Mouse (Mus musculus) spleen, adult 2 months (tissue): ENCODE measurements around the gene Olfr1371. TPM values are rescaled to one million over a fixed set of nuclear protein-coding genes. Genes with fewer than 3 reads are reported as not detected.
"Not testable (repeated sequence)": the region's sequence is repeated elsewhere in the genome, so short reads cannot be mapped to it uniquely, and the experiment has no call there.

Source experiments
- DNase-seq, 2 experiments: peaks; one replicate each; pipeline versions ENCODE4 v3.0.0 to v3.0.0-alpha.2; 2012 to 2021; ENCODE audit warnings: low spot score in 2 of 2, low read depth in 1 of 2
- H3K27ac ChIP-seq: fragments of 200-500 bp; 2 replicates; pipeline ENCODE4 v1.5.1; 2012; ENCODE audit warnings: low read length, inconsistent platforms; ENCODE audit not compliant: insufficient read depth
- H3K27me3 ChIP-seq: fragments of 200-500 bp; 2 replicates; pipeline ENCODE4 v1.6.1; 2012; ENCODE audit warnings: mild to moderate bottlenecking, moderate library complexity, low read length, inconsistent platforms; ENCODE audit not compliant: control insufficient read depth, insufficient read depth
- H3K36me3 ChIP-seq: fragments of 200-500 bp; 2 replicates; pipeline ENCODE4 v1.6.1; 2012; ENCODE audit warnings: mild to moderate bottlenecking, low read length, inconsistent platforms; ENCODE audit not compliant: control insufficient read depth, insufficient read depth
- H3K4me1 ChIP-seq: fragments of 200-500 bp; 2 replicates; pipeline ENCODE4 v1.6.1; 2011; ENCODE audit warnings: inconsistent platforms; ENCODE audit not compliant: control insufficient read depth, insufficient read depth, insufficient read length
- H3K4me3 ChIP-seq: fragments of 200-500 bp; 2 replicates; pipeline ENCODE4 v1.5.1; 2011; ENCODE audit warnings: mild to moderate bottlenecking, inconsistent platforms; ENCODE audit not compliant: insufficient read depth, insufficient read length; ENCODE audit errors: extremely low read depth
- CTCF ChIP-seq: fragments of 200-500 bp; IDR thresholded peaks from 2 replicates; pipeline ENCODE4 v1.5.1; 2011; ENCODE audit warnings: mild to moderate bottlenecking, inconsistent platforms; ENCODE audit not compliant: insufficient read depth, insufficient read length, insufficient replicate concordance; ENCODE audit errors: extremely low read depth
- POLR2A ChIP-seq: fragments of 200-500 bp; IDR thresholded peaks from 2 replicates; pipeline ENCODE4 v1.6.1; 2011; ENCODE audit warnings: low read depth, low read length, inconsistent platforms
- WGBS: fragments of 180-500 bp; shearing (Covaris S2); methylation state at CpG from one replicate; pipeline ENCODE4 v1.1.7; 2018; 5-methylcytosine and 5-hydroxymethylcytosine counted together
- polyA plus RNA-seq: library from polyadenylated mRNA; depleted of rRNA; stranded (reverse); fragments of >200 nt; gene quantifications from 2 replicates; pipeline ENCODE4 v1.2.3, GENCODE M21; 2012; rRNA removed

The Olfr1371 gene
- polyA plus RNA-seq, 1 experiment = not detected

GRCm38 (mm10) chr11:52168461-52168860 lies 45.3 kb downstream of the Olfr1371 start:
- peaks cover 7% of the 10 kb centered on the region for H3K27me3 ChIP-seq
- H3K27ac ChIP-seq = no peak overlapping the region
- WGBS = 16% methylated on average over 12 of the region's 12 CpGs
- no peak for DNase-seq
- TF ChIP-seq CTCF (no peak), POLR2A (no peak)
- no peaks in the 10 kb centered on the region for H3K36me3 ChIP-seq
- no peaks in the 10 kb centered on the region for H3K4me1 ChIP-seq
- H3K4me3 ChIP-seq = peak overlapping the region; percentile 20; the same call in 1 of the 2 replicates

DNA sequence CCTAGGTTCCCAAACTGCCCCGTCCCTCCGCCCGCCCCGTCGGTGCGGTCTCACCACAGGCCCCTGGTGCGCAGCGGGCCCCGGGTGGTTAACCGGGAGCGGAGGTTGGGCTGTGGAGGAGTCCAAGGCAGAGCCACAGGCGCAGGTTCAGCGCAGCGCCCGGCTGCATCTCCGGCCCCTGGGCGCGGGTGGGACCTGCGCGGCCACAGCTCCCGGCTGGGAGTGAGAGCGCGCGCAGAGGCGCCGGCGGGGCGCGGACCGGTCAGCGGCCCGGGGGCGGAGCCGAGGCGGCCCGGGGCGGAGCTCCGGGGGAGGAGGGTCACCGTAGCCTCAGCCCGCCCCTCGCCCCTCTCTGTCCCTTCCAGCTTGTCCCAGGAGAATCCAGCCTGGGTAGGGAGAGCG lies 45.9 kb downstream of the Olfr1371 start:
- not testable (repeated sequence) for DNase-seq, H3K4me1 ChIP-seq
- H3K4me3 ChIP-seq = peak overlapping the region; percentile 36; the same call in 1 of the 2 replicates

GRCm38 (mm10) chr11:52167126-52167525 lies 46.7 kb downstream of the Olfr1371 start:
- H3K4me3 ChIP-seq = no peak overlapping the region
- DNase-seq = no peak

More for the DNA sequence above, 45.9 kb downstream of the Olfr1371 start:
- H3K27me3 ChIP-seq, H3K27ac ChIP-seq, H3K36me3 ChIP-seq: not testable (repeated sequence)
- 1% methylated on average over 33 of the region's 42 CpGs for WGBS

GRCm38 (mm10) chr11:52163926-52164325 lies 49.9 kb downstream of the Olfr1371 start:
- 24% methylated on average over 10 of the region's 10 CpGs for WGBS
- peaks cover 7% of the 10 kb centered on the region for H3K27me3 ChIP-seq
- DNase-seq = no peak
- no peaks in the 10 kb centered on the region for H3K36me3 ChIP-seq
- TF ChIP-seq CTCF = no peak
- no peak for TF ChIP-seq POLR2A
- H3K4me1 ChIP-seq = no peaks in the 10 kb centered on the region
- H3K27ac ChIP-seq = no peak overlapping the region
- H3K4me3 ChIP-seq = no peak overlapping the region

More at GRCm38 (mm10) chr11:52167126-52167525, 46.7 kb downstream of the Olfr1371 start:
- Histone ChIP-seq H3K4me1 (no peaks in the 10 kb centered on the region), H3K27me3 (peaks cover 7% of the 10 kb centered on the region), H3K27ac (no peak overlapping the region), H3K36me3 (no peaks in the 10 kb centered on the region)
- WGBS = 3% methylated on average over 21 of the region's 21 CpGs
- TF ChIP-seq POLR2A (no peak), CTCF (no peak)

Other genes with a start within 250 kb of the Olfr1371 start
- 22.7 TPM in 2 replicates for gene Cdkn2aipnl, start 246.3 kb downstream of the Olfr1371 start, polyA plus RNA-seq
- gene Ube2b, start 213.2 kb downstream of the Olfr1371 start, polyA plus RNA-seq = 26.6 and 28.6 TPM in 2 replicates
- 1.3 and 1.4 TPM in 2 replicates for gene Cdkl3, start 209.8 kb downstream of the Olfr1371 start, polyA plus RNA-seq
- 20.2 and 21.0 TPM in 2 replicates for gene Ppp2ca, start 115.3 kb downstream of the Olfr1371 start, polyA plus RNA-seq
- gene Olfr1373, start 68.5 kb downstream of the Olfr1371 start, polyA plus RNA-seq = not detected in 2 replicates
- gene Skp1a, start 18.0 kb upstream of the Olfr1371 start, polyA plus RNA-seq = 4.5 and 6.3 TPM in 2 replicates
- 139 and 165 TPM in 2 replicates for gene Tcf7, start 69.0 kb upstream of the Olfr1371 start, polyA plus RNA-seq
- 17.2 and 17.9 TPM in 2 replicates for gene Vdac1, start 146.9 kb upstream of the Olfr1371 start, polyA plus RNA-seq
- 49.6 and 99.6 TPM in 2 replicates for gene 9530068E07Rik, start 182.4 kb upstream of the Olfr1371 start, polyA plus RNA-seq